Mouse (Mus musculus): ENCODE results near the gene Catsperd. TPM values are rescaled to one million over a fixed set of nuclear protein-coding genes. Genes with fewer than 3 reads are reported as not detected.
A peak's percentile ranks its signal among the peaks of the same experiment; 100 is the strongest.
"Not testable (repeated sequence)": the region's sequence is repeated elsewhere in the genome, so short reads cannot be mapped to it uniquely, and the experiment has no call there.

Gene Catsperd
- polyA plus RNA-seq, 1 experiment: not detected

DNA sequence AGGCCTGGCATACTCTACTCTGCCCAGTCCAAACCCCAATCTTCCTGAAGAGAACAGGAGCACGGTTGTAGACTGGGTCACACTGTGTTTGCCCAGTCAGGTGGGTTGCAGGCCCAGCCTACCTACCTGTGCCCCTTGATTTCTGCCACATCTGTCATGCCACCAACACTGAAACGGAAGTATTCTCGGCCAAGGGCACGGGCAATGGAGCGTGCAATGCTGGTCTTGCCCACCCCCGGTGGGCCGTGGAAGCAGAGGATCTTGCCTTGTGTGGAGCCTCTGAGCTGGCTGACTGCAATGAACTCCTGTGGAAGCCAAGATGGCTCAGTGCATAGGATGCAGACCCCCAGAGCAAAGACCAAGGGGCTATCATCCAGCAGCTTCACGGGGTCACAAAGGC, 10.3 kb upstream of the Catsperd start:
- Histone ChIP-seq H3K4me3 (ENCODE audit: insufficient read depth, low read depth, low read length) (no peak overlapping the region), H3K4me1 (ENCODE audit: control insufficient read depth, insufficient read depth, low read length) (peaks cover 10% of the 10 kb centered on the region), H3K27ac (ENCODE audit: insufficient read depth, low read depth, low read length) (no peak overlapping the region)
- TF ChIP-seq POLR2A (IDR thresholded peaks at IDR 0.05; ENCODE audit: insufficient read depth, low read depth, low read length): no peak
- TF ChIP-seq CTCF (IDR thresholded peaks at IDR 0.05; ENCODE audit: insufficient read depth, low read depth, low read length): no peak
- 86% methylated on average over 8 of the region's 8 CpGs for WGBS

- TF ChIP-seq CTCF (IDR thresholded peaks at IDR 0.05; ENCODE audit: insufficient read depth, low read depth, low read length) (no peak), POLR2A (IDR thresholded peaks at IDR 0.05; ENCODE audit: insufficient read depth, low read depth, low read length) (no peak)
- WGBS: 84% methylated on average over 3 of the region's 3 CpGs
- no peak overlapping the region for H3K27ac ChIP-seq (ENCODE audit: insufficient read depth, low read depth, low read length)
- no peak overlapping the region for H3K4me3 ChIP-seq (ENCODE audit: insufficient read depth, low read depth, low read length)
- peaks cover 12% of the 10 kb centered on the region for H3K4me1 ChIP-seq (ENCODE audit: control insufficient read depth, insufficient read depth, low read length)
Observed at GRCm38 (mm10) chr17:56625495-56625894, 2.4 kb upstream of the Catsperd start.

- Histone ChIP-seq H3K27ac (ENCODE audit: insufficient read depth, low read depth, low read length) (no peak overlapping the region), H3K4me3 (ENCODE audit: insufficient read depth, low read depth, low read length) (peak overlapping the region; percentile 77), H3K4me1 (ENCODE audit: control insufficient read depth, insufficient read depth, low read length) (peaks cover 12% of the 10 kb centered on the region)
- under 1% methylated on average over 32 of the region's 32 CpGs for WGBS
- TF ChIP-seq POLR2A (IDR thresholded peaks at IDR 0.05; ENCODE audit: insufficient read depth, low read depth, low read length) (no peak), CTCF (IDR thresholded peaks at IDR 0.05; ENCODE audit: insufficient read depth, low read depth, low read length) (no peak)
Observed at GRCm38 (mm10) chr17:56626260-56626659, 1.7 kb upstream of the Catsperd start.

GRCm38 (mm10) chr17:56626754-56627470, 1.0 kb upstream of the Catsperd start, which contains the start of gene Lonp1:
Lonp1 (minus strand) TSS chr17:56626887.
- TF ChIP-seq POLR2A (IDR thresholded peaks at IDR 0.05; ENCODE audit: insufficient read depth, low read depth, low read length) (peak; percentile 77), CTCF (IDR thresholded peaks at IDR 0.05; ENCODE audit: insufficient read depth, low read depth, low read length) (no peak)
- Histone ChIP-seq H3K27ac (ENCODE audit: insufficient read depth, low read depth, low read length) (no peak within 1 kb of the TSS), H3K4me1 (ENCODE audit: control insufficient read depth, insufficient read depth, low read length) (peaks cover 12% of the 10 kb centered on the region), H3K4me3 (ENCODE audit: insufficient read depth, low read depth, low read length) (peak within 1 kb of the TSS; percentile 77)
- under 1% methylated on average over 51 of the region's 51 CpGs for WGBS

DNA sequence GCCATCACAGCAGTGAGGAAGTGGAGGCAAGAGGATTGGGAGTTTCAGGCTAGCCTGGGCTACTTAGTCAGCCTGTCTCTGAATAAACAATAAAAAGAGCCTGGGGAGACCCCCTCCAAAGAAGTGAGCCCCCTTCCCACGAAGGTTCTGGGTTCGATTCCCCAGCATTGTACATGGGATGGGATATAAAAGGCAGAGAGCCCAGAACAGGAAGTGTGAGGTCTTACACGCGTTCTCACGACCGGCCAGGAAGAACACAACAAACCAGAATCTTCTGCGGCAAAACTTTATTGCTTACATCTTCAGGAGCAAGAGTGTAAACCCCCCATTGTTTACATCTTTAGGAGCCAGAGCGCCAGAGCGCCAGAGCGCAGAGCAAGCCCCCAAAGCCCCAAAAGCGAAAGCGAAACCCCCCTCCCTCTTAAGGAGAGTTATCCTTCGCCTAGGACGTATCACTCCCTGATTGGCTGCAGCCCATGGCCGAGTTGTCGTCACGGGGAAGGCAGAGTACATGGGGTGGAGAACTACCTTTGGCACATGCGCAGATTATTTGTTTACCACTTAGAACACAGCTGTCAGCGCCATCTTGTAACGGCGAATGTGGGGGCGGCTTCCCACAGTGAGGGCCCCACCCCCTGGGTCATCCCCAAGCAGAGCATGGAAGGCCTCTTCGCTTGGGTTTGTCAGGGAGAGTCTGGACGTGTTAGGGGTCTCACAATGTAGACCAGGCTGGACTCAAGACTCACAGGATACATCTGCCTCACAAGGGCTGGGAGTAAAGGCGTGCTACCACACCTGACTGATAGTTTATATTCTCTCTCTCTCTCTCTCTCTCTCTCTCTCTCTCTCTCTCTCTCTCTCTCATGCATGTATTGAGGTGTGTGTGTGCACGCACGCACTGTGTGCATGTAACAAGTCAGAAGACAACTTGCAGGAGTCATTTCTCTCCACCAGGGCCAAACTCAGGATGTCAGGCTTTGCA, 2.1 kb downstream of the Catsperd start:
- WGBS: 83% methylated on average over 27 of the region's 27 CpGs
- not testable (repeated sequence) for H3K27ac ChIP-seq (ENCODE audit: insufficient read depth, low read depth, low read length); H3K4me3 ChIP-seq (ENCODE audit: insufficient read depth, low read depth, low read length)
- peaks cover 12% of the 10 kb centered on the region for H3K4me1 ChIP-seq (ENCODE audit: control insufficient read depth, insufficient read depth, low read length)

GRCm38 (mm10) chr17:56631807-56632206, 3.9 kb downstream of the Catsperd start:
- TF ChIP-seq CTCF (IDR thresholded peaks at IDR 0.05; ENCODE audit: insufficient read depth, low read depth, low read length): no peak
- TF ChIP-seq POLR2A (IDR thresholded peaks at IDR 0.05; ENCODE audit: insufficient read depth, low read depth, low read length): no peak
- 55% methylated on average over 4 of the region's 4 CpGs for WGBS
- H3K4me3 ChIP-seq (ENCODE audit: insufficient read depth, low read depth, low read length): no peak overlapping the region
- no peak overlapping the region for H3K27ac ChIP-seq (ENCODE audit: insufficient read depth, low read depth, low read length)
- H3K4me1 ChIP-seq (ENCODE audit: control insufficient read depth, insufficient read depth, low read length): peaks cover 10% of the 10 kb centered on the region

GRCm38 (mm10) chr17:56634023-56634422, 6.1 kb downstream of the Catsperd start:
- WGBS: 89% methylated on average over 6 of the region's 6 CpGs
- Histone ChIP-seq H3K27ac (ENCODE audit: insufficient read depth, low read depth, low read length) (no peak overlapping the region), H3K4me1 (ENCODE audit: control insufficient read depth, insufficient read depth, low read length) (no peaks in the 10 kb centered on the region), H3K4me3 (ENCODE audit: insufficient read depth, low read depth, low read length) (no peak overlapping the region)
- TF ChIP-seq CTCF (IDR thresholded peaks at IDR 0.05; ENCODE audit: insufficient read depth, low read depth, low read length) (no peak), POLR2A (IDR thresholded peaks at IDR 0.05; ENCODE audit: insufficient read depth, low read depth, low read length) (no peak)

- Histone ChIP-seq H3K4me1 (ENCODE audit: control insufficient read depth, insufficient read depth, low read length) (no peaks in the 10 kb centered on the region), H3K27ac (ENCODE audit: insufficient read depth, low read depth, low read length) (no peak overlapping the region), H3K4me3 (ENCODE audit: insufficient read depth, low read depth, low read length) (no peak overlapping the region)
- 82% methylated on average over 4 of the region's 4 CpGs for WGBS
- no peak for TF ChIP-seq CTCF (IDR thresholded peaks at IDR 0.05; ENCODE audit: insufficient read depth, low read depth, low read length)
- TF ChIP-seq POLR2A (IDR thresholded peaks at IDR 0.05; ENCODE audit: insufficient read depth, low read depth, low read length): no peak
Observed at GRCm38 (mm10) chr17:56643237-56643636, 15.3 kb downstream of the Catsperd start.

DNA sequence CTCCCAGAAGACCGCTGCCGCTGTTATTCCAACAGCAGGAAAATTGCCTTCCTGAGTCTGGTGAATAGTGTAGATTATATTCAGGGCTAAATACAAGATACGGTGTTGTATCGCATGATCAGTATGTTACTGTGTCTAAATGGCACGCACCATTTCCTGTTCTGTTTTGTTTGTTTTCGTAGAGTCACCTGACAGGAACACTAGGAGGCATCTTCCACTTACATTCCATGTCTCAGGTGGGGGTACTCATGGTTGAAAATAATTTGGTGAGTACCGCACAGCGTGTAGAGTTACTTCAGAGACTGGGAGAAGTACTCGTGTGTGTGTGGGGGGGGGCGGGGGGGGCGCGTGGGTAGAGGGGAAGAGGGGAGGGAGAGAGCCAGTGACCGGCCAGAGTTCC, 19.6 kb downstream of the Catsperd start:
- Histone ChIP-seq H3K4me1 (ENCODE audit: control insufficient read depth, insufficient read depth, low read length) (no peaks in the 10 kb centered on the region), H3K4me3 (ENCODE audit: insufficient read depth, low read depth, low read length) (no peak overlapping the region), H3K27ac (ENCODE audit: insufficient read depth, low read depth, low read length) (no peak overlapping the region)
- TF ChIP-seq CTCF (IDR thresholded peaks at IDR 0.05; ENCODE audit: insufficient read depth, low read depth, low read length) (no peak), POLR2A (IDR thresholded peaks at IDR 0.05; ENCODE audit: insufficient read depth, low read depth, low read length) (no peak)
- 61% methylated on average over 12 of the region's 13 CpGs for WGBS

Data from olfactory bulb, adult 2 months (tissue).